Mouse (Mus musculus): ENCODE measurements around the gene Fam90a1a.

GRCm38 (mm10) chr8:21915625-21916024 lies 42.9 kb upstream of the Fam90a1a start:
- TF ChIP-seq CTCF (IDR thresholded peaks at IDR 0.05; ENCODE audit: low read depth): no peak
- TF ChIP-seq EP300 (IDR thresholded peaks at IDR 0.05; ENCODE audit: low read depth): no peak
